ENCODE assay signal across 14 mouse cellular contexts in the genomic region with DNA sequence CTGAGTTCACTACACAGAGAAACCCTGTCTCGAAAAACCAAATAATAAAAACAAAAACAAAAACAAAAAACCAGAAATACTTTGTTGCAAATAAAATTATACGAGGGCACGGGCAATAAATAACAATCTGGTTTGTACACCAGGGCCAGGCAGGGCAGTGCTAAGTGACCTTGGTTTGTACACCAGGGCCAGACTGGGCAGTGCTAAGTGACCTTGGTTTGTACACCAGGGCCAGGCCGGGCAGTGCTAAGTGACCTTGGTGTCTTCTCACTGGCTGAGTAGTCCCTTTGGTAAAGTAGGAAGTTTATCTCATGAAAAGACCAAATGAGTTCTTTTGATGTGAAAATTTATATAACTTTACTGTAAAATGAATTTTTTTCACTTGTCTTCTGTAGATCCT.
"Had no signal": no experiment of that assay in that cellular context is flagged by ENCODE, and none has a peak within 500 bp of the region (broad histone marks: within the 10 kb centered on the region; RNA-seq: fewer than 3 reads in every experiment).

No protein-coding gene starts in this region.

- H3K4me1 ChIP-seq: limb, embryonic 15.5 days; liver, embryonic 13.5 days; midbrain, embryonic 13.5 days; neural tube, embryonic 15.5 days had no signal

- H3K27me3 ChIP-seq: limb, embryonic 15.5 days; liver, embryonic 13.5 days; midbrain, embryonic 13.5 days; neural tube, embryonic 15.5 days had no signal

- H3K9me3 ChIP-seq: limb, embryonic 15.5 days; liver, embryonic 13.5 days; midbrain, embryonic 13.5 days; neural tube, embryonic 15.5 days had no signal

- H3K4me3 ChIP-seq: left cerebral cortex, adult 2 months; limb, embryonic 15.5 days; liver, embryonic 13.5 days; midbrain, embryonic 13.5 days; myocyte; neural tube, embryonic 15.5 days had no signal

- H3K9ac ChIP-seq: limb, embryonic 15.5 days; liver, embryonic 13.5 days; midbrain, embryonic 13.5 days; neural tube, embryonic 15.5 days had no signal

- DNase-seq: kidney, adult 18-20 months; kidney, postnatal 14 days; liver, embryonic 13.5 days; lung, adult 18-20 months; lung, postnatal 36 days; right cerebral cortex, adult 18-20 months; right cerebral cortex, postnatal 25 days; thymus, adult 2 months; thymus, postnatal 25 days had no signal

- H3K27ac ChIP-seq: left cerebral cortex, adult 2 months; limb, embryonic 15.5 days; liver, embryonic 13.5 days; midbrain, embryonic 13.5 days; neural tube, embryonic 15.5 days had no signal

- H3K4me2 ChIP-seq: limb, embryonic 15.5 days; liver, embryonic 13.5 days; midbrain, embryonic 13.5 days; neural tube, embryonic 15.5 days had no signal

- ATAC-seq: midbrain, embryonic 13.5 days had no signal
